Mouse (Mus musculus): ENCODE measurements around the gene Fam114a1.

GRCm38 (mm10) chr5:65074693-65075092 is 104.8 kb downstream of the Fam114a1 start:
- TF ChIP-seq CTCF (IDR thresholded peaks at IDR 0.05; ENCODE audit: extremely low read depth, insufficient read depth, low read length) = no peak
- TF ChIP-seq POLR2A (IDR thresholded peaks at IDR 0.05; ENCODE audit: extremely low read depth, insufficient read depth, low read length) = no peak
